Mouse (Mus musculus) liver, embryonic 12.5 days (tissue): ENCODE measurements around the gene Nsun6. TPM values are rescaled to one million over a fixed set of nuclear protein-coding genes. Genes with fewer than 3 reads are reported as not detected.

ENCODE experiments used
- ATAC-seq: fragments of 200-750 bp; cut with Nextera tagmentation; 2 replicates; pipeline ENCODE4 v1.8.0; 2017; ENCODE audit warnings: moderate number of reproducible peaks, mild to moderate bottlenecking, moderate library complexity
- H3K27ac ChIP-seq: fragments of 300-500 bp; sonication (generic); 2 replicates; pipeline ENCODE4 v1.5.1; 2016; ENCODE audit warnings: mild to moderate bottlenecking
- H3K27me3 ChIP-seq: fragments of 300-500 bp; sonication (generic); replicated peaks from 2 replicates; pipeline ENCODE4 v1.6.1; 2016; ENCODE audit warnings: mild to moderate bottlenecking, moderate library complexity
- H3K36me3 ChIP-seq: fragments of 300-500 bp; sonication (generic); 2 replicates; pipeline ENCODE4 v1.6.1; 2016; ENCODE audit warnings: mild to moderate bottlenecking, moderate library complexity
- H3K4me1 ChIP-seq: fragments of 300-500 bp; sonication (generic); 2 replicates; pipeline ENCODE4 v1.6.1; 2016
- H3K4me2 ChIP-seq: fragments of 300-500 bp; sonication (generic); 2 replicates; pipeline ENCODE4 v1.6.1; 2016; ENCODE audit warnings: mild to moderate bottlenecking, moderate library complexity
- H3K4me3 ChIP-seq: fragments of 300-500 bp; sonication (generic); 2 replicates; pipeline ENCODE4 v1.5.1; 2016; ENCODE audit warnings: mild to moderate bottlenecking, moderate library complexity
- H3K9ac ChIP-seq: fragments of 300-500 bp; sonication (generic); 2 replicates; pipeline ENCODE4 v1.6.1; 2016; ENCODE audit warnings: mild to moderate bottlenecking, moderate library complexity
- H3K9me3 ChIP-seq: fragments of 300-500 bp; sonication (generic); replicated peaks from 2 replicates; pipeline ENCODE4 v1.6.1; 2016; ENCODE audit warnings: mild to moderate bottlenecking, moderate library complexity
- WGBS: fragments of 180-500 bp; shearing (Covaris S2); methylation state at CpG from one replicate; pipeline ENCODE4 v1.1.7; 2016; ENCODE audit not compliant: insufficient replicate concordance; 5-methylcytosine and 5-hydroxymethylcytosine counted together
- polyA plus RNA-seq: library from polyadenylated mRNA; unstranded; fragments of >200 nt; fragmentation: Nextera tagmentation; extraction: Ambion mirVana; gene quantifications from 2 replicates; pipeline ENCODE4 v1.2.1, GENCODE M21; 2016

The Nsun6 gene
- polyA plus RNA-seq, 1 experiment from 2014 or later: 5.7 TPM

- no peak overlapping the region for H3K27ac ChIP-seq
- H3K4me3 ChIP-seq: no peak overlapping the region
- ATAC-seq: no peak
- H3K27me3 ChIP-seq: no peaks in the 10 kb centered on the region
- no peaks in the 10 kb centered on the region for H3K4me1 ChIP-seq
- no peaks in the 10 kb centered on the region for H3K9me3 ChIP-seq
- WGBS: 67% methylated on average over 4 of the region's 4 CpGs
- H3K36me3 ChIP-seq: 0 out of 2 replicates have a peak, but pooled peaks cover 6% of the 10 kb centered on the region
- H3K9ac ChIP-seq: no peak overlapping the region
- H3K4me2 ChIP-seq: no peak overlapping the region
These were observed 66.4 kb downstream of the Nsun6 start for GRCm38 (mm10) chr2:14988451-14988850.

- Histone ChIP-seq H3K9ac (no peak overlapping the region), H3K4me2 (no peak overlapping the region), H3K27me3 (no peaks in the 10 kb centered on the region), H3K4me3 (no peak overlapping the region), H3K27ac (no peak overlapping the region), H3K9me3 (no peaks in the 10 kb centered on the region), H3K36me3 (no peaks in the 10 kb centered on the region), H3K4me1 (no peaks in the 10 kb centered on the region)
- ATAC-seq: no peak
- 87% methylated on average over 11 of the region's 11 CpGs for WGBS
These were observed 70.8 kb downstream of the Nsun6 start for GRCm38 (mm10) chr2:14984029-14984428.

- H3K4me1 ChIP-seq: no peaks in the 10 kb centered on the region
- H3K27me3 ChIP-seq: no peaks in the 10 kb centered on the region
- no peaks in the 10 kb centered on the region for H3K36me3 ChIP-seq
- no peak overlapping the region for H3K9ac ChIP-seq
- ATAC-seq: no peak
- H3K4me3 ChIP-seq: no peak overlapping the region
- no peaks in the 10 kb centered on the region for H3K9me3 ChIP-seq
- H3K4me2 ChIP-seq: no peak overlapping the region
- H3K27ac ChIP-seq: no peak overlapping the region
- 59% methylated on average over 2 of the region's 2 CpGs for WGBS
These were observed 93.4 kb downstream of the Nsun6 start for GRCm38 (mm10) chr2:14961493-14961892.

- no peak overlapping the region for H3K4me2 ChIP-seq
- H3K9me3 ChIP-seq: no peaks in the 10 kb centered on the region
- no peak for ATAC-seq
- H3K36me3 ChIP-seq: no peaks in the 10 kb centered on the region
- no peak overlapping the region for H3K4me3 ChIP-seq
- 48% methylated on average over 1 of the region's 1 CpGs for WGBS
- H3K9ac ChIP-seq: no peak overlapping the region
- no peaks in the 10 kb centered on the region for H3K27me3 ChIP-seq
- no peak overlapping the region for H3K27ac ChIP-seq
- H3K4me1 ChIP-seq: no peaks in the 10 kb centered on the region
These were observed 93.8 kb downstream of the Nsun6 start for GRCm38 (mm10) chr2:14960963-14961488.

- ATAC-seq: no peak
- H3K36me3 ChIP-seq: no peaks in the 10 kb centered on the region
- H3K9ac ChIP-seq: no peak overlapping the region
- H3K4me1 ChIP-seq: no peaks in the 10 kb centered on the region
- H3K9me3 ChIP-seq: no peaks in the 10 kb centered on the region
- no peak overlapping the region for H3K4me2 ChIP-seq
- no peaks in the 10 kb centered on the region for H3K27me3 ChIP-seq
- H3K27ac ChIP-seq: no peak overlapping the region
- 64% methylated on average over 2 of the region's 2 CpGs for WGBS
- no peak overlapping the region for H3K4me3 ChIP-seq
These were observed 101.8 kb downstream of the Nsun6 start for GRCm38 (mm10) chr2:14953090-14953489.

Other genes starting within 250 kb of the Nsun6 start
- gene Arl5b, start 5.7 kb downstream of the Nsun6 start, polyA plus RNA-seq: 8.2 and 9.6 TPM in 2 replicates